Mouse (Mus musculus): ENCODE results near the gene Arl4d.

DNA sequence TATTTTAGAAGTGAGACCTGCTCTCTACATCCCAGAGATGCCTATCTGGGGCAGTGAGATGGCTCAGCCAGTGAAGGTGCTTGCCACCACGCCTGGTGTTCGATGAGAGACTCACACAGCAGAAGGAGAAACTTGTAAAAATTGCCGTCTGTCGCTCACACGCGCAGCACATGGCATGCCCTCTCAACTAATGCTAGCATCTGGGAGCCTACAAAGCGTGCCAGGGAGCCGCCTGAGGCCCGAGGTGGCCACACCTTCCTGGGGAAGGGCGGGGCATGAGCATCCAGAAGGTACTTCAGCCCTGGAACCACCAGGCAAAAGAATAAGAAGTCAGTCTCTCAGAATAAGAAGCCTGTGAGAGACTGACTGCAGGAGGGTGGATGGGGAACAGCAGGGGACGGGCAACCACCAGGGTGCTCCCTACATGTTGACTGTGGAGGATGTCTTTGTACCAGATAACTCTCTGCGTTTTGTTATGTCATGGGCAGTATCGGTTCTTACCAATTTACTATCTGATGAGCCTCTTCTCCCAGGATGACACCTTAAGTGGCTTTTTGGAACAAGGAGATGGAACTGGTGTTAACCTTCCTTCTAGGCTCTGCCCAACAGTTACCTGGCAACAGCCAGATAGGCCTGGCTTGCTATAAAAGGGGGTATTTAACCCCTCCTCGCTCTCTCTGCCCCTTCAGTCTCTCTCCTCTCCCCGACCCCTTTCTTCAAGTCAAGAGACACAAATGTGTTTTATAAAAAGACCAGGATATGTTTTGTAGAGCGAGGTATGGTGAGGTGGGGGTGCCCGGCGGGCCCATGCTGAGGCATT is 48.2 kb upstream of the Arl4d start:
- TF ChIP-seq GATA1 (IDR thresholded peaks at IDR 0.05; ENCODE audit: low read length) (no peak), TAL1 (IDR thresholded peaks at IDR 0.05; ENCODE audit: low read length) (no peak)
